Mouse (Mus musculus): ENCODE results near the gene Ppp2r1b.

The Ppp2r1b gene

DNA sequence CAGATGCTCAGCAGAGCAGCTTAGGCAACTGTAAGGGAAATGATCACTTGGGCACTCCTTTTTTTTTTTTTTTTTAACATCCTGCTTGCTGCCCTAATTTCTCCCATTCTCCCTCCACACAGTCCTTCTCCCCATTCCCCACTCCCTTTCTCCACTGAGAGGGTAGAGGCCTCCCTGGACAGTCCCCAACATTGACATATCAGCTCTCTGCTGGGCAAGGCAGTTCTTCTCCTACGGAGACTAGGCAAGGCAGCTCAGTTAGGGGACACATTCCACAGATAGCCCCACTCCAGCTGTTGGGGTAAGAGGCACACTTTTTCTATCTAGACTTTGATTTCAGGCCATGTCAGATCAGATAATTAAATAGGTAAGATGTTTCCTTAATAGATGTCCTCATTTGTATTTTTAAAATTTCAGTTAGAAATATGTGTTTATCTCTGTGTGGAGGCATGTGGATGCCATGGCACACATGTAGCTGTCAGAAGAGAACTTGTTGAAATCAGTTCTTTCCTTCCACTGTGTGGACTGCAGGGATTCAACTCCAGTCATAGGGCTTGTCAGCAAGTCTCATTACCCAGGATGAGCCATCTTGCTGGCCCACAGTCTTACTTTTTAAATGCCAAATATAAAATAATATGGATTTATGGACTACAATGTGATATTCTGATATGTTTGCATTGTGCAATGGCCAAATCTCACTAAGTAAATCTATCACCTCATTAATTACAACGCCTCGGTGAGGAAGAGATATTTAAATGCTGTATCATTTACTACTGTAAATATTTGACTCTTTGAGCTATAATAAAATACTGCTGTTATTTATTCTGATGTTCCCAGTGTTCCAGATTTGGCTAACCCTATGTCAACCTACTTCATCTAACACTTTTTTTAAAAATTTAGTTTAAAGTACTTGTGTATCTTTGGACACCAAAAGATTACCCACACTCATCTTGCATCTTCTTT lies 76.1 kb downstream of the Ppp2r1b start:
- DNase-seq: no peak

DNA sequence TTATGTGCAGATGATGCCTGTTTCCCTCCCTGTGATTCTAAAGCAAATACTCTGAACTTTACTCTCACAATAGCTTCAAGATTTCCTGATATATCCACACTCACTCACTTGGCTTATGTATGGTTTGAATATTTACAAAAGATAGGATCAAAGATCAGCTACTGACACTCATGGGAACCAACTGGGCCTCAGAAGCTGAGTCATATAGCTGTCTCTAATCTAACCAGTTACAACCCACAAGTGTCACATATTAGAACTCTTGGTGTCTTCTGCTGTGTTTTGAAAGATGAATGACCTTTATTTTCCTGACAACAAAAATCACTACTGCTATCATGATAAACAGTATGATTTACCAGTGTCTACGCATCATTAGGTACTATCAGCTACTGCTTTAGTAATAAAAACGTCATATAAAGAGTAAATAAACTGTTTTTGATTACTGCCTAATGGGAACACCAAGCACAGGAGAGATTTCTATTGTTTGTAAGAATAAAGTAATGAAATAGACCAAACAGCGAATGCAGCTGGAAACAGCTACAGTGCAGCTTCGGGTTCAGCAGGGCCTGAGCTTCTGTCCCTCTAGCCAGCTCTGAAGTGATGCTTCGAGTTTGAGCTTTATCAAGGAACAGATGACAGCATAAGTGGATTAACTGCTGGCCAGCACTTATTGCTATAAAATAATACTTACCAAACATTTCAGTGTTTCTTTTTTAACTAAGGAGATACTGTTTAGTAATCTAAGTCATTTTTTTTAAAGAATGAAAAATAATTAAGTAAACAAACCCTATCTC lies 77.5 kb downstream of the Ppp2r1b start:
- peak; percentile 60 for DNase-seq

DNA sequence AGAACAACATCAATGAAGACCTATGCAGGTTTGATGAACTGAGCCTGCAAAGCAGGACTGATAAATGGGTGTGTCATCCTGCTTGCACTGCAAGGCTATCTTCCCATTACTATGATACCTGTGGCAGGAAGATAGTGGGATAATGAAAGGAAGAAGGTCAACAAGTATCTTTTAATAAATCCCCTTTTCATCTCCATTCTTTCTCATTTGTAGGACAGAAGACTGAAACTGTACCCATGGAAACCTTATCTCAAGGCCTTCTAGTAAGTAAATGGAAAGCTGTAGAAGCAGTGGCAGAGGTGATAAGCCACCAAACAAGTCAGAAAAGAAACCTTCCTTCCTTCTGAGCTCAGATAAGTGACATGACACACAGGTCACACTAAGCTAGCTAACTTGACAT lies 79.4 kb downstream of the Ppp2r1b start:
- peak; percentile 40 for DNase-seq

DNA sequence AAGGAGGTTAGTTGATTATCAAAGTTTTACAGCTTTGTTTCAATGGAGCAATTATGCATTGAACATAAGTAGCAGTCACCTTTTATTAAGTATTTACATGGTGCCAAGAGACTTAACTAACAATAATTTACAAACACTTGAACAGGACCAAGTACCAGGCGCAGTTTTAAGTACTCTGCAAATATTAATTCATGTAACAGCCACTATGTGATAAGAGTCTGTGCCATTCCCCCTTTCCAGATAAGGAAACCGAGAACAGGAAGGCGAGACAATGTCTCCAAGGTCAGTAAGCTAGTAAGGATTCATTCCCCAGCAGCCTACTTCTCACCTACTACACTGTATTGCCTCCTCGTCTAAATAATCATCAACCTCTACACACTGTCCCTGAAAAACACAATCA lies 80.7 kb downstream of the Ppp2r1b start:
- no peak for DNase-seq

DNA sequence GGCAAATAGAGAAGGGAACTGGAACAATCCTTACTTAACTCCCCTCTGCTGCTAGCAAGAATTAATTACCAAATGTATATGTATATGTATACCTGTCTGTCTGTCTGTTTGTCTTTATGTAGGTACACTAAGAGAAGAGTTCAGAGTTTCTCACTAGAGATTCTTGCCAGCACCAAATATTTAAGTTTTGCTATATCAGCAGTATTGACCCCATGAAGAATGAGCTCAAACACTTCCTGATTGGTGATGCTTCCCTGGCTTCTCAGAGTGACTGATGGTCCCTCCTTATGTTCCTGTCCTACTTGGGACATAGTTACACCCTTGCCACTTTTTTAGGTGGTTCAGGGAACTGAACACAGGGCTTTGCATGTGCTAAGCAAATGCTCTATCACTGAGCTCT lies 84.9 kb downstream of the Ppp2r1b start:
- DNase-seq: no peak

DNA sequence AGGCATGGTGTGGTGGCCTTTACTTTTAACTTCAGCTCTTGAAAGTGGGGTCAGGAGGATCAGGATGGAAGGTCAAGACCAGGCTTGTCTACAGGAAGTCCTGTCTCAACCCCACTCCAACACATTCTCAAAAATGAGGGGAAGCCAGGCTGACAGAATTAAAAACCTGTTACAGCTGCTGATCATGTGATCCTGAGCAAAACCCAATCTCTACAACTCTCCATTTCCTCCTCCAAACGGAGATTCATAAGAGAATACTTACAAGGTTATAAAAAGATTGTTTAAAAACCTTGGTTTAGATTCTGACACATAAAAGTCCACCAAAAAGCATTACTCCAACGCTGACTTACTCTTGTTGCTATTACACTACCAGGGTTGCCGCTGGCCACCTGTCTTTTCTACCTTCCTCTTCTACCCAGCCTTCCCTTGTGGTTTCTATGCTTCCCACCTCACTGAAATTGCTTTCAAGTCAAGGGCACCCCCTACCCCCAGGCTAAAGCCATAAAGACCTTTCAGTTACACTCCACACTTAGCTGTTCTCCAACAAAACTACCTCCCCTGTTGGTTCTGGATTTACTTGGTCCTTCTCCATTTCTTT lies 96.8 kb downstream of the Ppp2r1b start:
- DNase-seq: no peak

DNA sequence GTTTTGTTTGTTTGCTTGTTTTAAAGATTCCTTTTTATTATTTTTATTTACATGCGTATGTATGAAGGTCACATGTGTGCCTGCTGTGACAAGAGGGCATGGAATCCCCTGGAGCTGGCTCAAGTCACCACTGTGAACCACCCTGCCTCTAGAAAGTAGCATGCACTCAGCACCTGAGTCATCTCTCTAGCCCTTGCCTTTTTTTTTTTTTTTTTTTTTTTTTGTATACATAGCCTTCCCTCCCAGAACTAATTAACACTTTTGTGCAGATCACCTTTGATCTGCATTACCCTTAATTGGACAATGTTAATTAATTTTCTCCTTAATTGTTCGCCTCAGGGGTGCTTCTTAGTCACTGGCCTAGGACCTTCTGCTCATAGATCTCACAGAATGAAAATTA lies 97.6 kb downstream of the Ppp2r1b start:
- no peak for DNase-seq
